Mouse (Mus musculus): Measurements from ENCODE around the gene Dtx4.

GRCm38 (mm10) chr19:12518541-12518890 lies 17.3 kb upstream of the Dtx4 start:
- TF ChIP-seq CTCF (IDR thresholded peaks at IDR 0.05; ENCODE audit: low read depth) (no peak), EP300 (IDR thresholded peaks at IDR 0.05; ENCODE audit: low read depth) (no peak)
